In the genomic region with DNA sequence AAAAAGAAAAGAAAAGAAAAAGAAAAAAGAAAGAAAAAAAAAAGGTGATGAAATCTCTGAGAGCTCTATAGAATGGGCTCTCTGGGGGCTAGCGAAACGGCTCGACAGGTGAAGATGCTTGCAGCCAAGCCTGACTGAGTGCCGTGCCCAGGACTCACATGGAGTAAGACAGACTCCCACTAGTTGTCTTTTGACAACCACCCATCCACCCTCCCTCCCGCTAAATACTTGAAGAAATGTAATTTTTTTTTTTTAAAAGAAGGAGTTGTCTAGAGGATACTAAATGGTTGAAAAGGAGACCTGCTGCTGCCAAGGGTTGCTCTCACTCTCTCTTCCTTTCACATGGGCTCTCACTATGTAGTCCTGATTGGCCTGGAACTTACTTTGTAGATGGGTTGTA, we compare ENCODE assay signal across 1 mouse cellular context.
A peak's percentile ranks its signal among the peaks of the same experiment; 100 is the strongest.
TF ChIP-seq lines count a peak whose summit lies in the region.

No protein-coding gene starts in this region.

TF ChIP-seq in MEL, 35 proteins besides CTCF, POLR2A, EP300 and RAD21 (continued from another document):
- TF ChIP-seq MAX (IDR thresholded peaks at IDR 0.05; ENCODE audit: low read length): peak; percentile 4; the same call in 1 of the 2 replicates
TF ChIP-seq in MEL: peak in this region for 3.
